Mouse (Mus musculus) liver, embryonic 14.5 days (tissue): ENCODE results near the gene Gm21972. TPM values are rescaled to one million over a fixed set of nuclear protein-coding genes. Genes with fewer than 3 reads are reported as not detected.

Experiments used
- ATAC-seq: fragments of 200-750 bp; cut with Nextera tagmentation; 2 replicates; pipeline ENCODE4 v1.8.0; 2017; ENCODE audit warnings: moderate number of reproducible peaks, mild to moderate bottlenecking, moderate library complexity; ENCODE audit not compliant: insufficient read depth
- DNase-seq, 3 experiments: peaks; one replicate each; pipeline ENCODE4 v3.0.0-alpha.2; 2012 to 2013; ENCODE audit warnings: low read depth in 3 of 3, low spot score in 3 of 3
- H3K27ac ChIP-seq: fragments of 300-500 bp; sonication (generic); 2 replicates; pipeline ENCODE4 v1.5.1; 2014; ENCODE audit warnings: moderate library complexity, mild to moderate bottlenecking, control low read depth, inconsistent platforms
- H3K27me3 ChIP-seq: fragments of 300-500 bp; sonication (generic); 2 replicates; pipeline ENCODE4 v1.6.1; 2014; ENCODE audit warnings: mild to moderate bottlenecking, low read length, moderate library complexity; ENCODE audit not compliant: control insufficient read depth, insufficient read depth
- H3K36me3 ChIP-seq: fragments of 300-500 bp; sonication (generic); replicated peaks from 2 replicates; pipeline ENCODE4 v1.6.1; 2014; ENCODE audit warnings: low read depth; ENCODE audit not compliant: control insufficient read depth, insufficient read depth
- H3K4me1 ChIP-seq, 2 experiments: fragments of 200-500 bp in 1 of 2; fragments of 300-500 bp in 1 of 2; sonication (generic) in 1 of 2; replicated peaks; 2 replicates each; pipeline ENCODE4 v1.6.1; 2012 to 2014; ENCODE audit warnings: antibody characterized with exemption in 1 of 2, inconsistent platforms in 1 of 2, low read length in 1 of 2; ENCODE audit not compliant: control insufficient read depth in 2 of 2, insufficient read depth in 2 of 2
- H3K4me2 ChIP-seq: fragments of 300-500 bp; sonication (generic); 2 replicates; pipeline ENCODE4 v1.6.1; 2014; ENCODE audit warnings: low read depth, mild to moderate bottlenecking, control low read depth, moderate library complexity
- H3K4me3 ChIP-seq, 2 experiments: fragments of 200-500 bp in 1 of 2; fragments of 300-500 bp in 1 of 2; sonication (generic) in 1 of 2; 2 replicates each; pipeline ENCODE4 v1.5.1; 2012 to 2014; ENCODE audit warnings: low read depth in 2 of 2, low read length in 2 of 2, mild to moderate bottlenecking in 2 of 2, control low read depth in 1 of 2, inconsistent platforms in 1 of 2, moderate library complexity in 1 of 2; ENCODE audit not compliant: insufficient read depth in 1 of 2
- H3K9ac ChIP-seq: fragments of 300-500 bp; sonication (generic); replicated peaks from 2 replicates; pipeline ENCODE4 v1.6.1; 2014; ENCODE audit warnings: mild to moderate bottlenecking, control low read depth, moderate library complexity
- H3K9me3 ChIP-seq: fragments of 300-500 bp; sonication (generic); 2 replicates; pipeline ENCODE4 v1.6.1; 2016; ENCODE audit warnings: low read length, mixed read lengths; ENCODE audit not compliant: control insufficient read depth
- CTCF ChIP-seq: IDR thresholded peaks from 2 replicates; pipeline ENCODE4 v1.5.1; 2016; ENCODE audit warnings: antibody characterized with exemption, low read depth, control low read depth
- EP300 ChIP-seq: IDR thresholded peaks from 2 replicates; pipeline ENCODE4 v1.6.1; 2016; ENCODE audit warnings: antibody characterized with exemption, low read depth
- WGBS: fragments of 180-500 bp; shearing (Covaris S2); extraction: QIAGEN DNeasy Blood & Tissue Kit; methylation state at CpG from one replicate; pipeline ENCODE4 v1.1.7; 2014; ENCODE audit not compliant: insufficient replicate concordance; 5-methylcytosine and 5-hydroxymethylcytosine counted together
- polyA plus RNA-seq, 2 experiments: library from polyadenylated mRNA; depleted of rRNA in 1 of 2; stranded (reverse) in 1 of 2; unstranded in 1 of 2; fragments of >200 nt; fragmentation: Nextera tagmentation in 1 of 2; extraction: Ambion mirVana in 1 of 2; gene quantifications; 2 replicates each; pipeline versions ENCODE4 v1.2.1 to v1.2.3; 2012 to 2014

Gm21972 gene
- polyA plus RNA-seq, 2 experiments, result 0.15 to 1.2 TPM

DNA sequence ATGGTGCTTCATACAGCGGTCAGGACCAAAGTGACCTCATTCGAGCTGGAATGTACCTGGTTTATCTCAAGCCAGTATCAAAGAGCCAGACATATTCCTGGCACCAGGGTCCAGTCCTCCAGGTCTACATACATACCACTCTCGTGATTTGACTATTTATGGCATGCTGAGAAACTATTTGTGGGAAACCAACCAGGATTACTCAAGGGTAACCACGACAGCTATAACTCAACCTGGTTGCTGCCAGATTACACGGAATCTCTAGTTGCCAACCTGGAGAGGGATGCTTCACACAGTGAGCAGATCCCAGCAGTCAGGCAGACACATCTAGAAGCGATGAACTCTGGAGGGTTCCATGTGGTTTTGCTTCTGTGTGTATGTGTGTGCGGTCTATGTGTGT lies 17.9 kb downstream of the Gm21972 start:
- Histone ChIP-seq H3K4me3 (no peak overlapping the region), H3K9me3 (no peaks in the 10 kb centered on the region), H3K27ac (no peak overlapping the region), H3K4me2 (no peak overlapping the region), H3K36me3 (no peaks in the 10 kb centered on the region), H3K9ac (no peak overlapping the region), H3K4me1 (peaks cover 11 to 19% of the 10 kb centered on the region in 2 experiments), H3K27me3 (no peaks in the 10 kb centered on the region)
- DNase-seq, result no peak
- TF ChIP-seq EP300 (no peak), CTCF (no peak)
- 60% methylated on average over 7 of the region's 7 CpGs for WGBS
- no peak for ATAC-seq

DNA sequence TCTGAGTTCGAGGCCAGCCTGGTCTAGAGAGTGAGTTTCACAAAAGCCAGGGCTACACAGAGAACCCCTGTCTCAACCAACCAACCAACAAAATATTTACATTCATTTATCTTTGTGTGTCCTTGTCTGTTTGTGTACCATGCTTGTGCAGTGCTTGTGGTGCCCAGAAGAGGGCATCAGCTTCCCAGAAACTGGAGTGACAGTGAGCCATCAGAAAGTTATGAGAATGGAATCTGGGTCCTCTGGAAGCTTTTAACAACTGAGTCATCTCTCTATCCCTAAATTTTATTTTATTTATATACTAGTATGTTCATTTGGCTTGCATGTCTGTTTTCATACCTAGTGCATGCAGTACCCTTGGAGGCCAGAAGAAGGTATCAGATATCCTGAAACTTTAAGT lies 19.2 kb downstream of the Gm21972 start:
- no peak overlapping the region for H3K4me3 ChIP-seq
- TF ChIP-seq CTCF (peak; percentile 75), EP300 (no peak)
- no peak overlapping the region for H3K27ac ChIP-seq
- peaks cover 11 to 19% of the 10 kb centered on the region in 2 experiments for H3K4me1 ChIP-seq
- H3K4me2 ChIP-seq, result no peak overlapping the region
- H3K9me3 ChIP-seq, result no peaks in the 10 kb centered on the region
- H3K27me3 ChIP-seq, result no peaks in the 10 kb centered on the region
- H3K36me3 ChIP-seq, result peaks cover under 1% of the 10 kb centered on the region; the same call in 1 of the 2 replicates
- no peak for ATAC-seq
- H3K9ac ChIP-seq, result no peak overlapping the region
- no peak for DNase-seq
- WGBS, result 65% methylated on average over 1 of the region's 1 CpGs

DNA sequence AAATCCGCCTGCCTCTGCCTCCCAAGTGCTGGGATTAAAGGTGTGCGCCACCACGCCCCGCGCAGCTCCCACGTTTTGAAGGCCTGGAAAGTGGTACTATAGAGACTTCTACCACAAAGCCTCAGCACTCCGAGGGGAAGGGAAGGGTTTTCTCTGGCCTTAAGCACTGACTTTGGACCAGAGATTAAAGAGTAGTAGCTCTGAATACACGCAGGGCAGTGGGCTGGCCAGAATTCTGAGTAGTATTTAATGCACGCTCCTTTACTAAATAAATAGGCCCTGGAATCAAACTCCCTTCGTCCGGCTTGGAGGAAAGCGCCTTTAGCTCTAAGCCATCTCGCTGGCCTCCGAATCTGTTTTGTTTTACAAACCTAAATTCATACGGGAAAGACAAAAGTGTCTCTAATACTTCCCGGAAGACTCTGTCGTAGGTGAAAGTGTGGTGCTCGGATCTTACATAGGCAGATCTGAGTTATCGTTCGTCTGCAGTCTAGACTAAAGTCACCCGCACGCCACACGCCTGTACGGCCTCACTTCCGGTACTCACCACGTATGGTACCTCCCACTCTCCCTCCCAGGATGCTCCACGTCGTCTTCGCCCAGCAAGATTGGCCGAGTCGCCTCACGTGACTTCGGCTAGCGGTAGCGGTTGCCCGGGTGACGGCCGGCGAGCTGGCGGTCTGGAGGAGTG lies 20.8 kb downstream of the Gm21972 start, which contains the start of gene Armc9:
TSS of gene Armc9 (plus strand) at position 648 of the 691 bp plus-strand sequence.
- TF ChIP-seq CTCF (no peak), EP300 (no peak)
- Histone ChIP-seq H3K4me1 (peaks cover 17 to 26% of the 10 kb centered on the region in 2 experiments), H3K27ac (peak within 1 kb of the TSS; percentile 90), H3K4me3 (peak within 1 kb of the TSS; percentile 63 to 76), H3K4me2 (peak within 1 kb of the TSS; percentile 68), H3K9me3 (no peaks in the 10 kb centered on the region), H3K36me3 (peaks cover 2% of the 10 kb centered on the region), H3K27me3 (no peaks in the 10 kb centered on the region), H3K9ac (peak within 1 kb of the TSS; percentile 72)
- ATAC-seq (peak; percentile 99), DNase-seq (peak; percentile 95 to 96 (median 96))
- WGBS, result 1% methylated on average over 40 of the region's 40 CpGs

DNA sequence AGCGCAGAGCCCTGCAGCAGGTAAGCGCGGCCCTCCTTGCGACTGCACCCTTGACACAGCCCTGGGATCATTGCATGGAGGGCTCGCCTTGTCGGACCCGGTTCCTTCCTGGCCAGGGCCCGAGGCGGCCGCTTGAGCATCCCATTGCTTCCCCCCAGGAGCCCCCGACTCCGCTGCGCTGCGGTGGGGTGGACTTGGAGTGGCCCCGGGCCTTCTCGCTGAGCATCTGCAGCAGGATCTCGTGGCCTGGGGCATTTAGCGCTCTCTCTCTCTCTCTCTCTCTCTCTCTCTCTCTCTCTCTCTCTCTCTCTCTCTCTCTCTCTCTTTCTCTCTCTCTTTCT lies 21.4 kb downstream of the Gm21972 start:
- TF ChIP-seq EP300 (no peak), CTCF (no peak)
- H3K4me1 ChIP-seq, result peaks cover 22 to 29% of the 10 kb centered on the region in 2 experiments
- H3K9me3 ChIP-seq, result no peaks in the 10 kb centered on the region
- H3K4me2 ChIP-seq, result peak overlapping the region; percentile 68
- peak overlapping the region; percentile 56 for H3K9ac ChIP-seq
- H3K36me3 ChIP-seq, result peaks cover 2% of the 10 kb centered on the region
- H3K27me3 ChIP-seq, result no peaks in the 10 kb centered on the region
- DNase-seq (no peak), ATAC-seq (peak; percentile 54)
- H3K27ac ChIP-seq, result no peak overlapping the region
- peak overlapping the region; percentile 63 to 76 for H3K4me3 ChIP-seq
- 0% methylated on average over 16 of the region's 18 CpGs for WGBS

DNA sequence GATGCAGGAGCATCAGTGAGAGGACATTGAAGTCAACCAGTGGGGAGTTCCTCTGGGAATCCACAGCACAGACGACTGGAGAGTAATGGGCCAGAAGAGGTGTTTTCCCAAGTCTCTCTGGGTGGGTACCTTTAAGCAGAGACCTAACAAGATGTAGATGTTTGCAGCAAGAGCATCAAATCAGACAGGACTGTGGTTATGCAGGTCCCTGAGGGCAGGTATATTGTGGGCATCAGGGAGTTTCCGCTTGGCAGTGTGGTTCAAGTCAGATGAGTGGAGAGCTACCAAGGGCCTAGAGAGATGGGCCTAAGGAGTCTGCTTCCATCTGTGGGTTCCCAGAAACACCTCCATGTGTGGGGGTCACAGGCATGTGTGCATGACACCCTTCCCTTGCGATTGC lies 22.6 kb downstream of the Gm21972 start:
- 80% methylated on average over 3 of the region's 3 CpGs for WGBS
- H3K36me3 ChIP-seq, result peaks cover 2% of the 10 kb centered on the region
- H3K4me3 ChIP-seq, result peak overlapping the region in 1 of 2 experiments; percentile 63; a peak in 1 of 4 replicates
- no peaks in the 10 kb centered on the region for H3K9me3 ChIP-seq
- H3K9ac ChIP-seq, result peak overlapping the region; percentile 33
- no peaks in the 10 kb centered on the region for H3K27me3 ChIP-seq
- ATAC-seq (no peak), DNase-seq (no peak)
- H3K4me2 ChIP-seq, result peak overlapping the region; percentile 68
- H3K4me1 ChIP-seq, result peaks cover 33 to 39% of the 10 kb centered on the region in 2 experiments
- TF ChIP-seq EP300 (no peak), CTCF (no peak)
- H3K27ac ChIP-seq, result no peak overlapping the region
